Mouse (Mus musculus) MEL (cell line): ENCODE measurements around the gene Wdr93.

Source experiments
- CHD2 ChIP-seq: IDR thresholded peaks from 2 replicates; pipeline ENCODE4 v1.6.1; 2011; ENCODE audit warnings: low read length, improper control_type of control experiment
- CTCF ChIP-seq, 3 experiments: IDR thresholded peaks in 2 of 3; conservative IDR thresholded peaks in 1 of 3; 2 replicates each; pipeline ENCODE4 v1.5.1; 2011 to 2012; ENCODE audit warnings: low read length in 3 of 3, low read depth in 2 of 3, mild to moderate bottlenecking in 2 of 3, improper control_type of control experiment in 1 of 3, inconsistent platforms in 1 of 3, mixed read lengths in 1 of 3, moderate library complexity in 1 of 3; ENCODE audit not compliant: control insufficient read depth in 1 of 3, insufficient read depth in 1 of 3, poor library complexity in 1 of 3, severe bottlenecking in 1 of 3
- NRF1 ChIP-seq: IDR thresholded peaks from 2 replicates; pipeline ENCODE4 v1.6.1; 2014; ENCODE audit warnings: low read depth, mild to moderate bottlenecking, inconsistent platforms, low read length, improper control_type of control experiment, moderate library complexity; ENCODE audit not compliant: poor library complexity, insufficient read depth, severe bottlenecking
- POLR2A ChIP-seq, 2 experiments: IDR thresholded peaks; 2 replicates each; pipeline ENCODE4 v1.6.1; 2011 to 2012; ENCODE audit warnings: low read length in 2 of 2, mild to moderate bottlenecking in 2 of 2, control low read depth in 1 of 2, improper control_type of control experiment in 1 of 2, low read depth in 1 of 2, moderate library complexity in 1 of 2; ENCODE audit not compliant: control insufficient read depth in 1 of 2, insufficient read depth in 1 of 2, poor library complexity in 1 of 2
- ZKSCAN1 ChIP-seq: IDR thresholded peaks from 2 replicates; pipeline ENCODE4 v1.6.1; 2012; ENCODE audit warnings: low read depth, mild to moderate bottlenecking, inconsistent platforms, low read length, improper control_type of control experiment, moderate library complexity

DNA sequence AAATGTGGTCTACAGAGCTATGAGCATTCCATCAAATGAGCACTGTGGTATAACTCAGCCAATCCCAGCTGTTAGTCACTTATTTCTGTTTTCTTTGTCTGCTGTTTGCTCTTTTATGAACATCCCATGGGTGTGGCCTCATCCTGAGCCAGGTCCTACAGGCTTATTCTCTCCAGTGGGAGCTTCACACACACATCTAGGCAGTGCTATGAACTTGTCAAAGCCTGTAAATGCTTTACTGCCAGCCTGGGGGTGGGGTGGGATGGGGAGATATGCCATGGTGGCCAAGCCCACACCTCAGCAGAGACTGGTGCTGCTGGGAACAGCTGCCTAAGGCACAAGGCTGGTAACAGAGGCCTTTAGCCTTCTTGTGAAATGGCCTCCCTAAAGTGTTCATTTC, 90.0 kb downstream of the Wdr93 start:
- TF ChIP-seq ZKSCAN1 (no peak), POLR2A (IDR thresholded peaks at IDR 0.05; ENCODE audit: control insufficient read depth in 1 of 2, insufficient read depth in 1 of 2, low read depth in 1 of 2, low read length in 2 of 2, poor library complexity in 1 of 2) (no peak), CTCF (IDR thresholded peaks at IDR 0.05 in 2 of 3, conservative IDR thresholded peaks at IDR 0.05 in 1 of 3; ENCODE audit: control insufficient read depth in 1 of 3, insufficient read depth in 1 of 3, low read depth in 2 of 3, low read length in 3 of 3, poor library complexity in 1 of 3, severe bottlenecking in 1 of 3) (no peak), CHD2 (no peak), NRF1 (no peak)
